Mouse (Mus musculus): ENCODE measurements at regions not wholly inside any gene's neighbourhood (a gene's known extent, or its start where the extent isn't known, plus 50 kb on each side); places are given as distances from the start of the nearest gene placed in this dataset.

DNA sequence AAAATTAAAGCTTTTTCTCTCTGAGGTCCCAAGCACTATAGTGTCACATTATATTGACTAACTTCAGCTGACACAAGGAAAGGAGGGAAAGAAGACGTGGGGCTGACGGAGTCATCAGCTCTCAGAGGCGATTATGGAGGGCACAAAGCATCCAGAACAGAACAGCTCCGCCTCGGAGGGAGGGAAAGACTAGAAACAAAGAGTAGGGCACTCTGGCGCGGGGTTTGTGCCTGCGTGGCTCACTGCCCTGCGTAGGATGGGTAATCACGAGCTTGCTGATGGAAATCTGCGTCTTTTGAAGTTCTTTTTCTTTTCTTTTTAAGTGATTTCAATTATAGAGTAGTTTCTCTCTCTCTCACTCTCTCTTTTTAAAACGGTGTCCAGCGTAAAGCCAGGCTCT lies 243.5 kb upstream of the Gm10131 start:
- Histone ChIP-seq H3K27ac (ENCODE audit: low read depth, low read length) (no peak overlapping the region), H3K27me3 (ENCODE audit: control insufficient read depth, insufficient read depth, low read length) (no peaks in the 10 kb centered on the region), H3K9ac (ENCODE audit: low read length) (no peak overlapping the region), H3K4me1 (ENCODE audit: control insufficient read depth, insufficient read depth, low read length) (no peaks in the 10 kb centered on the region), H3K36me3 (ENCODE audit: control insufficient read depth, insufficient read depth, low read length) (no peaks in the 10 kb centered on the region), H3K4me2 (ENCODE audit: low read depth) (no peak overlapping the region), H3K4me3 (ENCODE audit: low read depth, low read length) (no peak overlapping the region), H3K9me3 (ENCODE audit: control insufficient read depth, low read length) (no peaks in the 10 kb centered on the region)
- DNase-seq (ENCODE audit: low spot score) (no peak), ATAC-seq (ENCODE audit: insufficient read depth, low FRiP score, low TSS enrichment) (no peak)
- WGBS = 58% methylated on average over 13 of the region's 13 CpGs

DNA sequence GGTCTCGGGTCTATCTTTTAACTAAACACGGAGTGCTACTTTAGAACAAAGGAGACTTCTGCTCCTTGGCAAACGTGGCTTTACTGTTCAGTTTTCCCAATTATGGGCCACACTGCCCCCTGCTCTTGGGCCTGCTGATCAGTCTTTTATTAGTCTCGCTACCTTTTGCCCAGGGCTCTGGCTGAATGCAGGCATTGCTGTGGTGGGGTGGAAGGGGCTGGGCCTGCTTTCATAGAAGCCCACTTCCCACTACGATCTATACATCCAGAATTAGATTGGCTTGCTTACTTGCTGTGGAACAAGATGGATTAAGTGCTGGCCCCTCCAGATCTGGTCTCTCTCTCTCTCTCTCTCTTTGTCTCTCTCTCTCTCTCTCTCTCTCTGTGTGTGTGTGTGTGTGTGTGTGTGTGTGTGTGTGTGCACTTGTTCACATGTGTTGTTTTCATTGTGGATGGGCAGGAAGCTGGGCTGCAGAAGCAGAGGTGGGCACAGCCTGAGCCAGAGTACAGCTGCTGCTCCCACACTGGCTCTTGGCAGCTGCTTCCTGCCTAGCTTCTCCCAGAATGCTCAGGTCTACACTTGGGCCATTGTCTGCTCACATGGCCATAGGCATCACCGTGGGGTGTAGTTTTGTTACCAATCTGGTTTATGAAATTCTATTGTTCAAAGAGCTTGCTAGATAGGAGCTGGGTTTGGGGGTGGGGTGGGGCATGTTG lies 241.8 kb upstream of the Gm10131 start:
- H3K4me1 ChIP-seq (ENCODE audit: control insufficient read depth, insufficient read depth, low read length) = no peaks in the 10 kb centered on the region
- H3K9me3 ChIP-seq (ENCODE audit: control insufficient read depth, low read length) = no peaks in the 10 kb centered on the region
- no peak overlapping the region for H3K4me3 ChIP-seq (ENCODE audit: low read depth, low read length)
- H3K9ac ChIP-seq (ENCODE audit: low read length) = no peak overlapping the region
- WGBS = 65% methylated on average over 6 of the region's 6 CpGs
- 0 out of 2 replicates have a peak overlapping the region, but pooled peaks have one; percentile 27 for H3K27ac ChIP-seq (ENCODE audit: low read depth, low read length)
- ATAC-seq (ENCODE audit: insufficient read depth, low FRiP score, low TSS enrichment) (no peak), DNase-seq (ENCODE audit: low spot score) (no peak)
- H3K4me2 ChIP-seq (ENCODE audit: low read depth) = no peak overlapping the region
- no peaks in the 10 kb centered on the region for H3K27me3 ChIP-seq (ENCODE audit: control insufficient read depth, insufficient read depth, low read length)
- no peaks in the 10 kb centered on the region for H3K36me3 ChIP-seq (ENCODE audit: control insufficient read depth, insufficient read depth, low read length)

DNA sequence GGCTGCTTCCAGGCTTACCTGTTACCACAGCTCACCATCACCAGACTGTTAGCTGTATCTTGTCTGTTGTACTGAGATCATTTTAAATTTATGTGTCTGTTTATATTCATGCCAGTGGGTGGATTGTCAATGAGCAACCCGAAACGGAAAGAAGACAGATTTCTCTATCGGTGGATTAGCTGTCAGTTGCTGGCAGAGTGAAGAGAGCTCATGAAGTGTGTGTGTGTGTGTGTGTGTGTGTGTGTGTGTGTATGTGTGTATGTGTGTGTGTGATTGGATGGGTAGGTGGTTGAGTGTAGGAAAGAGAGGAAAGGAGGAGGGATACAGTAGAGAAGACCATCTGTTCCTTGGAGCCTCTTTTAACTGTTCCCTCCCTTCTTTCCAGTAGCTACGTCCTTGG lies 223.3 kb upstream of the Gm10131 start:
- no peak overlapping the region for H3K4me2 ChIP-seq (ENCODE audit: low read depth)

DNA sequence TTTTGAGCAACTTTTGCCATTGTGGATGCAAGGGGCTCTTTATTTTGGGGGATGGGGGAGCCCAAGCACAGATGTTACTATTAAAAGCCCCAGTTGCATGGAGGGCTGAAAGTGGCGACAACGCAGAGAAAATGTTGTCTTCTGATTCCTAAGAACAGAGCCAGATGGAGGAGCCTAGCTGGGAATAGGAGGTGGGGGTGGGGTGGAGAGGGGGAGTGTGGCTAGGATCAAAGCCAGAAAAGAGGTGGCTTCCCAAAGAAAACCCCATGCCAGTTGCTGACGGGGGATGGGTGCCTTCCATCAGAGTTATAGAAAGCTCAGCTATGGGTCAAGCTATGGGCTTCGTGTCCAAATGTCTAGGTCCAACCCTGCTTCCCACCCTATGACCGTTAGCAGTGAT lies 220.1 kb upstream of the Gm10131 start:
- no peak for ATAC-seq (ENCODE audit: insufficient read depth, low FRiP score, low TSS enrichment)
- 0 out of 2 replicates have a peak, but pooled peaks cover under 1% of the 10 kb centered on the region for H3K4me1 ChIP-seq (ENCODE audit: control insufficient read depth, insufficient read depth, low read length)
- no peak for DNase-seq (ENCODE audit: low spot score)
- H3K27me3 ChIP-seq (ENCODE audit: control insufficient read depth, insufficient read depth, low read length) = no peaks in the 10 kb centered on the region
- no peak overlapping the region for H3K27ac ChIP-seq (ENCODE audit: low read depth, low read length)
- H3K36me3 ChIP-seq (ENCODE audit: control insufficient read depth, insufficient read depth, low read length) = no peaks in the 10 kb centered on the region
- H3K9me3 ChIP-seq (ENCODE audit: control insufficient read depth, low read length) = no peaks in the 10 kb centered on the region
- no peak overlapping the region for H3K4me2 ChIP-seq (ENCODE audit: low read depth)
- no peak overlapping the region for H3K9ac ChIP-seq (ENCODE audit: low read length)
- no peak overlapping the region for H3K4me3 ChIP-seq (ENCODE audit: low read depth, low read length)
- WGBS = 43% methylated on average over 5 of the region's 5 CpGs

More for the DNA sequence above, 223.3 kb upstream of the Gm10131 start:
- ATAC-seq (ENCODE audit: insufficient read depth, low FRiP score, low TSS enrichment) (no peak), DNase-seq (ENCODE audit: low spot score) (no peak)
- WGBS = 94% methylated on average over 4 of the region's 4 CpGs
- H3K4me1 ChIP-seq (ENCODE audit: control insufficient read depth, insufficient read depth, low read length) = no peaks in the 10 kb centered on the region
- no peak overlapping the region for H3K9ac ChIP-seq (ENCODE audit: low read length)
- H3K36me3 ChIP-seq (ENCODE audit: control insufficient read depth, insufficient read depth, low read length) = no peaks in the 10 kb centered on the region
- H3K4me3 ChIP-seq (ENCODE audit: low read depth, low read length) = no peak overlapping the region
- no peaks in the 10 kb centered on the region for H3K9me3 ChIP-seq (ENCODE audit: control insufficient read depth, low read length)
- H3K27me3 ChIP-seq (ENCODE audit: control insufficient read depth, insufficient read depth, low read length) = no peaks in the 10 kb centered on the region
- H3K27ac ChIP-seq (ENCODE audit: low read depth, low read length) = no peak overlapping the region

DNA sequence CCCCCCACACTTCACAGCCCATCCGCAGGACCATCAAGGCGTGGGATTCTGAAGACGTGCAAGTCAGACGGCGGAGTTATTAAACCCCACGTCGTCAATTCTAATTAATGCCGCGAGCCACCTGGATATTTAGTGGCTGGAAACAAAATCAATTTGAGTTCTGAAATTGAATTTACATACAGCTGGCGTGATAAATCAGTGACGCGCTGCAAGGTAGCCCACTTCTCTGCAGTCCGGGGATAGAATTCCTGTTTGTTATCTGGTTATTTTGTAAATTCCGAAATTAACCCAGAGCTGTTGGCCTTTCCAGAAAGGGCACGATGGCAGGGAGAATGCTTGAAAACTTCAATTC lies 215.1 kb upstream of the Gm10131 start:
- H3K4me2 ChIP-seq (ENCODE audit: low read depth) = peak overlapping the region; percentile 43
- no peaks in the 10 kb centered on the region for H3K36me3 ChIP-seq (ENCODE audit: control insufficient read depth, insufficient read depth, low read length)
- peaks cover 13% of the 10 kb centered on the region; the same call in 1 of the 2 replicates for H3K4me1 ChIP-seq (ENCODE audit: control insufficient read depth, insufficient read depth, low read length)
- peak overlapping the region; percentile 10; the same call in 1 of the 2 replicates for H3K4me3 ChIP-seq (ENCODE audit: low read depth, low read length)
- DNase-seq (ENCODE audit: low spot score) (no peak), ATAC-seq (ENCODE audit: insufficient read depth, low FRiP score, low TSS enrichment) (peak; percentile 7; the same call in 1 of the 2 replicates)
- WGBS = 11% methylated on average over 15 of the region's 15 CpGs
- no peaks in the 10 kb centered on the region for H3K27me3 ChIP-seq (ENCODE audit: control insufficient read depth, insufficient read depth, low read length)
- H3K9ac ChIP-seq (ENCODE audit: low read length) = peak overlapping the region; percentile 20
- no peaks in the 10 kb centered on the region for H3K9me3 ChIP-seq (ENCODE audit: control insufficient read depth, low read length)
- H3K27ac ChIP-seq (ENCODE audit: low read depth, low read length) = peak overlapping the region; percentile 77

DNA sequence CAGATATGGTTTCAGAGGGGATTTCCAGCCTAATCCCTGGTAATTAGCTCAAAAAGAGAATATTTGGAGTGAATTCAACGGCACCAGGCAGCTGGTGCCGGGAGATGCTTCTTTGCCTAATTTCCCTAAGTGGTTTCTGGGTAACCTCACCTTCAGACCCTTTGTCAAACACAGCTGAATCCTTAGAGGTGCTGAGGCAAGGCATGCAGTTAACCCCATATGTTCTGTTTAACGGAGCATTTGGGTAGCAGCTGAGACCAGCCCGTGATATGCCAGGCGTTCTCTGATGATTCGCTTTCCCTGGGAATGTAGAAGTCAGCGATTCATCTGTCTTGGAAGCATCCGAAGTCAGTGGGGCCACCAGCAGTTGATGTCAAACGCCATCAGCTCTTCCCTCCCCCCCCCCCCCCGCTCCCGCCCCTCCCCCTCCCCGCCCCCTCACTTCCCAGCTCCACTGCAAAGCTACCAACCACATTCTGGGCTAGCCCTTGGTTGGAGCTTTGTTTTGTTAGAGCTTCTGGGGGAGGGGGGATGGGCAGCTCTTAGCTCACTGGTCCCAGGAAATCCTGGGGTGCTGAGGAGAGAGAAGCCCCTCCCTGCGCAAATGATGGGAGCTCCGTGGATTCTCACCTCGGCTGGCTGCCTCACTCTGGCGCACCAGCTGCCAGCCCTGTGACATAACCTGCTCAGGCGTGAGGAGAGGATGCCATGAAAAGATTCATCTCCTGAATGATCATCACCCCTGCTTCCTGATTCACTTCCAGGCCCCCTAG lies 214.5 kb upstream of the Gm10131 start:
- Histone ChIP-seq H3K4me1 (ENCODE audit: control insufficient read depth, insufficient read depth, low read length) (peaks cover 13% of the 10 kb centered on the region; the same call in 1 of the 2 replicates), H3K9me3 (ENCODE audit: control insufficient read depth, low read length) (no peaks in the 10 kb centered on the region), H3K9ac (ENCODE audit: low read length) (peak overlapping the region; percentile 20), H3K27me3 (ENCODE audit: control insufficient read depth, insufficient read depth, low read length) (no peaks in the 10 kb centered on the region), H3K4me3 (ENCODE audit: low read depth, low read length) (peak overlapping the region; percentile 10; the same call in 1 of the 2 replicates), H3K4me2 (ENCODE audit: low read depth) (peak overlapping the region; percentile 43), H3K27ac (ENCODE audit: low read depth, low read length) (peak overlapping the region; percentile 77), H3K36me3 (ENCODE audit: control insufficient read depth, insufficient read depth, low read length) (no peaks in the 10 kb centered on the region)
- peak; percentile 75 for ATAC-seq (ENCODE audit: insufficient read depth, low FRiP score, low TSS enrichment)
- peak; percentile 71 for DNase-seq (ENCODE audit: low spot score)
- under 1% methylated on average over 14 of the region's 17 CpGs for WGBS

DNA sequence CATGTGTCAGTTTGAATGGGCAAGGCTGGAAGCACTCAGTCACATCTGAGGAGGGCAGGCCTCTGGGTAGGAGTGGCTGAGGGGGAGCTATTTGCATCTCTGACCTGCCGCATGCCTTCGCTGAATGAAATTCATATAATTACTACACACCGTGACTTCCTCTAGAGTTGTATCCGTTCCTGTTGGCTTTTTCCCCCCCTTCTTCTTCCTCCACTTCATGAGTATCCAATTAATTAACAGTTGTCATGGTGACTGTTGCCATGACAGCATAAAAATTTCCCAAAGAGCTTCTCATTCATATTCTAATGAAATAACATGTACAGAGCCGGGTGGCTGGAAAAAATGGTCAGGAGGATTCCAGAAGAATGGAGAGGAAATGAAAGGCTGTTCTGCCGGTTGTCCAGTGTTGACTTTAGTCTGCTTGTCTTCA lies 208.6 kb upstream of the Gm10131 start:
- no peak overlapping the region for H3K27ac ChIP-seq (ENCODE audit: low read depth, low read length)
- H3K36me3 ChIP-seq (ENCODE audit: control insufficient read depth, insufficient read depth, low read length) = no peaks in the 10 kb centered on the region
- peak; percentile 76 for ATAC-seq (ENCODE audit: insufficient read depth, low FRiP score, low TSS enrichment)
- H3K4me1 ChIP-seq (ENCODE audit: control insufficient read depth, insufficient read depth, low read length) = peaks cover 9% of the 10 kb centered on the region; the same call in 1 of the 2 replicates
- H3K27me3 ChIP-seq (ENCODE audit: control insufficient read depth, insufficient read depth, low read length) = no peaks in the 10 kb centered on the region
- H3K9ac ChIP-seq (ENCODE audit: low read length) = no peak overlapping the region
- H3K4me3 ChIP-seq (ENCODE audit: low read depth, low read length) = no peak overlapping the region
- no peaks in the 10 kb centered on the region for H3K9me3 ChIP-seq (ENCODE audit: control insufficient read depth, low read length)
- DNase-seq (ENCODE audit: low spot score) = peak; percentile 54
- WGBS = 24% methylated on average over 6 of the region's 6 CpGs
- H3K4me2 ChIP-seq (ENCODE audit: low read depth) = no peak overlapping the region

DNA sequence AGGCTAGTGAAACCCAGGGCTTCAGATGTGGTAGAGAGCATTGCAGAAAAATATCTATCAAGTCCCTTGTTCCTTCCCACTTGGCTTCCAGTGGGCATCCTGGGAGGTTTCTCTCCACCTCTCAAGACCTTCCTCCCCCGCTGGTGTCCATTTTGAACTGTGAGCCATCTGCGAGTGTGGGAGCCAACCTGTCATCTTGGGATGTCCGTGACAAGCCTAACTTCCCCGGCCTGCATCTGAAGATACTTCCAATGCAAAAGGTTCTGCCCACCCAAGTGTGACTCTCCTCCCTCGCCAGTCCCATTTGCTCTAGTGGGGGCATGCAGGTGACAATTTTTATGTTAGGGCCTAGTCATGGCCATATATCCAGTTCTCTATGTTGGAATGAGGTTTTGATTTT lies 208.2 kb upstream of the Gm10131 start:
- H3K9me3 ChIP-seq (ENCODE audit: control insufficient read depth, low read length) = no peaks in the 10 kb centered on the region
- H3K4me3 ChIP-seq (ENCODE audit: low read depth, low read length) = no peak overlapping the region
- no peaks in the 10 kb centered on the region for H3K27me3 ChIP-seq (ENCODE audit: control insufficient read depth, insufficient read depth, low read length)
- DNase-seq (ENCODE audit: low spot score) = no peak
- H3K9ac ChIP-seq (ENCODE audit: low read length) = no peak overlapping the region
- no peak for ATAC-seq (ENCODE audit: insufficient read depth, low FRiP score, low TSS enrichment)
- H3K4me2 ChIP-seq (ENCODE audit: low read depth) = no peak overlapping the region
- 91% methylated on average over 5 of the region's 5 CpGs for whole genome bisulfite sequencing
- no peaks in the 10 kb centered on the region for H3K36me3 ChIP-seq (ENCODE audit: control insufficient read depth, insufficient read depth, low read length)
- H3K4me1 ChIP-seq (ENCODE audit: control insufficient read depth, insufficient read depth, low read length) = peaks cover 6% of the 10 kb centered on the region; the same call in 1 of the 2 replicates
- no peak overlapping the region for H3K27ac ChIP-seq (ENCODE audit: low read depth, low read length)

Measured in neural tube, embryonic 11.5 days (tissue).